Mouse (Mus musculus) left cerebral cortex, adult 18-20 months (tissue): ENCODE data around the gene Mrpl28. TPM values are rescaled to one million over a fixed set of nuclear protein-coding genes. Genes with fewer than 3 reads are reported as not detected.
A peak's percentile ranks its signal among the peaks of the same experiment; 100 is the strongest.
"Not testable (repeated sequence)": the region's sequence is repeated elsewhere in the genome, so short reads cannot be mapped to it uniquely, and the experiment has no call there.

ENCODE experiments used
- DNase-seq, 2 experiments: peaks; one replicate each; pipeline ENCODE4 v3.0.0; 2021 to 2022; ENCODE audit warnings: low spot score in 2 of 2, mixed read lengths in 1 of 2
- long read RNA-seq, 2 experiments: library from polyadenylated mRNA; stranded (forward); transcript quantifications; one replicate each; pipeline ENCODE4 v2.0.0; 2021
- total RNA-seq, 2 experiments: library from RNA; stranded (reverse); gene quantifications; 2 replicates each; pipeline ENCODE4 v1.2.3; 2021

Gene Mrpl28
- total RNA-seq: 10 to 100 TPM; 64.3 to 66.9 TPM
- long read RNA-seq, experiment 1, transcript Mrpl28-201 (5 exons, 1,068 nt): major isoform, 104 of 111 reads
- long read RNA-seq, experiment 1, partial matches to known transcripts: 1 of 111 reads
- long read RNA-seq, experiment 1, other reads (novel, unspliced or antisense): 5 of 111 reads
- long read RNA-seq, experiment 2, transcript Mrpl28-201 (5 exons, 1,068 nt): major isoform, 77 of 87 reads
- long read RNA-seq, experiment 2, partial matches to known transcripts: 4 of 87 reads
- long read RNA-seq, experiment 2, other reads (novel, unspliced or antisense): 6 of 87 reads

DNA sequence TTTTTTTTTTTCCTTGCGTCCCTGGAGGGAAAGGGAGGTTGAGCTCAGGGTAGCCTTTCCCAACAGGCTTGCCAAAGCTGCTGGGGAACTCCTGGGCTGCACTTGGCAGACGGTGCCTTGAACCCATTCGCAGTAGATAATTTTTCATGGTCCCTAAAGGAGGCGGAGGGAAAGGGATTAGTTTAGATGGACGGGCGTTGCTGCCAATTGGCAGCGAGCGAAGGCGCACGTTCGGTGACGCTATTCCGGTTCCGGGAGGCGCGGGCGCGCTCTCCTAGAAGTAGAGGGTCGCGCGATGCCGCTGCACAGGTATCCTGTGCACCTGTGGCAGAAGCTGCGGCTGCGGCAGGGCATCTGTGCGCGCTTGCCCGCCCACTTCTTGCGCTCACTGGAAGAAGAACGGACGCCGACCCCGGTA, at the start of gene Mrpl28:
Gene Mrpl28 (plus strand): TSS at position 234 of the 418 bp plus-strand sequence.
- DNase-seq: peak; percentile 83 to 93

DNA sequence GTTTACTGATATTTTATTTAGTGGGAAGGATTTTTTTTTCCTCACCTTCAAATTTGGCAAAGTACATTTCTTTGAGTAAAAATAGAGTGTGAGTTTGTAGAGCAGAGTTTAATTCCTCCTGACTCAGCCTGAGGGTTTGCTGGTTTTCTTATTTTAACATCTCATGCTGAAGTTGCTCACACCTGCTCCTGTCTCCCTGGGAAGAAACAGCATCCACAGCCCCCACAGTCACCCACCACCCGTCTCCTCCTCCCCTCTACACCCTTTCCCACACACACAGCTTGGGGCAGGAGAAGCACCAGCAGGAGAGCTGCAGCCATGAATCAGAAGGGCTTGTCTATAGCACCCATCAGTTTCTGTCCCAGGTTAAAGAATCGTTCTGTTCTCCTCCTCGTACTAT, 48.1 kb upstream of the Mrpl28 start:
- peak; percentile 67 to 75 for DNase-seq

DNA sequence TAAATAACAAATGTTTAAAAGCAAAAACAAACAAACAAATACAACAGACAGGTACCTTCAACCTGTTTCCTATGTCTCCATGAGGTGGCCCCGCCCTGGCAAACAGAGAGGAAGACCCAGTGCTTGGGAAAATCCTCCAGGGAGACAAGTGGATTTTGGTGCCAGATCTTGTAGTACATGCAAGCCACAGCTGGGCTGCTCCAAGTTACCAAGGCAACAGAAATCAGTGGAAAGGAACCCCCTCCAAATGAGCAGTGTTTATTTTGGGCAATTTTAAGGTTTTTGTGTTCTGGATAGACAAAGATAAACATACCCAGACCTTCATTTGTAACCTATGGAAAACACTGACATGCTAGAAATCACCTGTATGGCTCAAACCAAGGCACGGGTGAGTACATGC, 44.4 kb upstream of the Mrpl28 start:
- DNase-seq: no peak

DNA sequence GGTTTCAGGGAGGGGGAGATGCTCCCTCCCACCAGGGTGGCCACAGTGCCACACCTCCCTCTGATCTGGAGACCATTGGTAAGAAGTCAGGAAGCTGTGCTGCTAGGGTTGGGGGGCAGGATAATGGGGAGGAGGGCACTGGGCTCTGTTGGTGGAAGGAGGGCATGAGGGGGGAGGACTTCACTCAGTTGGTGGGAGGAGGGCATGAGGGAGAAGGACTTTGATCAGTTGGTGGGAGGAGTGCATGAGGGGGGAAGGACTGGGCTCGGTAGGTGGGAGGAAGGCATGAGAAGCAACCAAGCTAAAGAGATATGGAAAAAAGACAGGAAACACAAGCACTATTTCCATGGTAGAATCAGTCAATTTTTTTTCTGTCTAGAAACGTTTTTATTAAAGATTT, 42.4 kb upstream of the Mrpl28 start:
- no peak for DNase-seq

DNA sequence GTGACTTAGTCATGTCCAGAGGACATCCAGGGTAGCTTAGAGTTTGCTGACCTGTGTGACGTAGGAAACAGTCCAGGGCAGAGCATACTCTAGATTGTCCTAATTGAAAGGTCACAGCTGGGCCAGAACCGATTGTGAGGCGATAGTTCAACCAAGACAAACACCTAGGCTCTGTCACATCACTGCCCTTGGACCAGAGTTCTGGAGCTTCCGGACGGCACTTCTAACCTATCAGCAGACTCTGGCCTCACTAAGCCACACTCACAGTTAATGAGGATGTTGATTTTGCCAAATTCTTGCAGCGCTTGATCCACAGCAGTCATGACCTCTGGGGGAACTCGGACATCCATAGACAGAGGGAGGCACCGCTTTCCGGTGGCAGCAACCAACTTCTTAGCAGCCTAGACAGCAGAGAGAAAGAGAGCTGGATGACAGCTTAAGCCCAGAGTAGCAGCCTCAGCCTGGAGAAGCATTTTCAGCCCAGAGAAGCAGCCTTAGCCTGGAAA, 36.2 kb upstream of the Mrpl28 start:
- DNase-seq: no peak

DNA sequence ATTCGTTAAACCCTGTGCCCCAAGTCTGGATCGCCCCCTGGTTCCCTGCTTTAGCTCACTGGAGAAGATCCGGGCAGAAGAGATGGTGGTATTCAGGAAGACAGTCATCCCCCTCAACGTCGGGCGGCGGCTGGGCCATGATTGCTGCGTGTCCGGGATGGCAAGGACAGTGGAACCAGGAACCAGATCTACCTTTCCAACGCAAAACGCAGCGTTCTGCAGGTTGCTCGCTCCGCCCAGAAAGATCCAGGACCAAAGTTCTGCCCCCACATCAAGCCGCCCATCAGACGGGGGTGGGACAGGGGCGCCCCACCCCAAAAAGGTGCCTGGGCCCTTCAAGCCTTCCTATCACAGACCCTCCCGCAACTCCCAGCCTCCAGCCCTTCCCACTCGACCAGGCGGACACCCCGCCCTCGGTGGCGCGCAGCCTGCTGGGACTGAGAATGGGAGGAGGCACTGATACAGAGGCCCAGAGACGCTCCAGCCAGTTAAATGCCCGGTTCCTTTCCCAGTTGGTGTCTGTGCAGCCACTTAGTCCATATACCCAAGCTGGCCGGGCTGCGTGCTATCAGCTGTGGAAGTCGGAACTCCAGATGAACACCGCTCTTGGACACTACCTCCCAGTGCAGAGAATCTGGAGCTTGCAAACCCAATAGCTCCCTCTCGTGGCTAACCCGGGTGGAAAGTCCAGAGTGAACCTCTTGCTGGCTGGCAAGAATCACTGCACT, 33.2 kb upstream of the Mrpl28 start, which contains the start of gene Decr2:
Gene Decr2 (minus strand): TSS at position 433 of the 728 bp plus-strand sequence.
- peak; percentile 88 to 91 for DNase-seq

DNA sequence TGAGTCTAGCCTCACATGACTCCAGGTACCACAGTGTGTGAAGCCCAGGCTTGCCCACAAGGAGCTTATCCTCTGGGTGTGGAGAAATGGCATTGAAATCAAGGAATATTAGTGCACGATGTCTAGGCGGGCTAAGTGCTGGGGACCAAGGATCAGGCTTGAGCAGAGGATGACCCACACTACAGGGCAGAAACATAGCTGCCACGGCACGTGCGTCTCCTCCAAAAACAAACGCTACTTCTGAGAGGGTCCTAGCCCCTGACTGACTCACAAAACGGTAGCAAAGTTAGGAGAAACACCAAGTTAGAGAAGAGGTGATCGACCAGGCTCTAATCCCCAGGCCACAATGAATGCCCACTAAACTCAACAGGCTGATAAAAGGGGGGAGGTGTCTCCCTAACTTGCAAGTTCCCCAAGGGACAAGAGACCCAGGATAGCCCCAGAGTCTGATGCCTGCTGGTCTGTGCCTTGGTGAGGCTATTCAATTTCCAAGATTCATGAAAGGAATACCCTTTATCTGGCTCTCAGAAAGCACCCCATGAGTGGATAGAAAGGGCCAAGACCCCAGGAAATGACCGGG, 28.7 kb upstream of the Mrpl28 start:
- DNase-seq: no peak

DNA sequence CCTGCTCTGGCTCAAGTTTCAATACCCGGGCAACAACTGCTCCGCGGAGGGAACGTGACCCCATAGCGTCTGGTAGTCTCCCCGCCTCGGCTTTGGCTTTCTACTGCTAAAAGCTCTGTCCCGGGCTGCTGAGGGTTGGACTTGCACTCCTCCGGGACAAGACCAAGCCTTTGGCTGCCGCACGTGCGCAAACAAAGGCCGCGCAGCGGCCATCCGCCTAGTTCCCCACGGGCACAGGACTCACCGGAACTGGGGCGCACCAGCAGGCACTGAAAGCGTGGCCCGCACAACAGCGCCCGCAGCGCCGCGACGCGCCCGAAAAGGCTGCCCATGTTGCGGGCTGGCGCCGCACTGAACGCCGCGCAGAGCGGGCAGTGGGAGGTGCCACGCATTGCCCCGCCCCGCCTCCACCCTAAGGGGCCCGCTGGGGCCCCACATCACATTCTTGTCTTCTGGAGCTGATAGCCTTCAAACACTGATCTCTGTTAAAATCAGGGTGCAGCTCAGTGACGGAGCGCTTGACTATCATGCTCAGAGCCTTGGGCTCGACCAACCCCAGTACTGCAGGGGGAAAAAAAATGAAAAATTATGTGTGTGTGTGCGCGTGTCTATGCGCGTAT, 28.1 kb upstream of the Mrpl28 start, which contains the start of gene Nme4:
Gene Nme4 (minus strand): TSS at position 482 of the 620 bp plus-strand sequence.
- peak; percentile 68 to 80 for DNase-seq

DNA sequence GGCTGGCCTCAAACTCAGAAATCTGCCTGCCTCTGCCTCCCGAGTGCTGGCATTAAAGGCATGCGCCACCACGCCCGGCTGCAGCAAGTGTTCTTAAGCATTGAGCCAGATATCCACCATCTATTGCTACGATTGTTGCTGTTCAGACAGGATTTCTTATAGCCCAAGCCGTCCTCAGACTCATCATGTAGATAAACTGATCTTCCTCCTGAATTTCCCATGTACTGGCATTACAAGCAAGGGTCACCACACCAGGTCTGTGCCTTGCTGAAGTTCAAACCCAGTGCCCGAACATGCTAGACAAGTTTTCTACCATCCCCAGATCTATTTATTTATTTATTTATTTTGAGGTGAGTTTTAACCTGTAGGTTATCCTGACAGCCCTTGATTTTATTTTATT, 24.8 kb upstream of the Mrpl28 start:
- no peak for DNase-seq

DNA sequence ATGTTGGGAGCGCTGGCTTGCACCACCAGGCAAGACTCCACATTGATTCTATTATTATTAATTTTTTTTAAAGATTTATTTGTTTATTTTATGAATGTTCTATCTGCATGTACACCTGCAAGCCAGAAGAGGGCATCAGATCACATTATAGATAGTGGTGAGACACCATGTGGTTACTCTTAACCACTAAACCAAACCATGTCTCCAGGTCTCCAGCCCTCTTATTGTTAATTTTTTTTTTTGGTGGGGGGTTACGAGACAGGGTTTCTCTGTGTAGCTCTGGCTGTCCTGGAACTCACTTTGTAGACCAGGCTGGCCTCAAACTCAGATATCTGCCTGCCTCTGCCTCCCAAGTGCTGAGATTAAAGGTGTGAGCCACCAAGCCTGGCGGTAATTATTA, 24.0 kb upstream of the Mrpl28 start:
- DNase-seq: not testable (repeated sequence)

DNA sequence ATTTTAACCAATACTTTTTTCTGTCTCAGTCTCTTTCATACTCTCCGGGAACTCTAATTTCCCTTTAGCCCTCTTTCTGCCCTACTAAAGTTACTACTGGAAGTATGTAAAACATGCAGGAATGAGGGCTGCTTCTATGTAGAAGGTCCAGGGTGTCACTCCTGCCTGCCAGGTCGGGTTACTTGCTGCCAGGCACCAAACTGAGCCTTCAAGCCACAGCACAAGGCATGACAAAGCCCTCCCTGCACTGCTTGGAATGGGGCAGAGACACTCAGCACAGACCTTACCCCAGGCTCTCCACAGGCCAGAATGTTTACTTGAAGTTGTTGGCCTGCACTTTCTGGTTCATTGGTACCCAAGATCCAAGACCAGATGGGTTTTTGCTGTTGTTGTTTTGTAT, 23.1 kb upstream of the Mrpl28 start:
- no peak for DNase-seq

DNA sequence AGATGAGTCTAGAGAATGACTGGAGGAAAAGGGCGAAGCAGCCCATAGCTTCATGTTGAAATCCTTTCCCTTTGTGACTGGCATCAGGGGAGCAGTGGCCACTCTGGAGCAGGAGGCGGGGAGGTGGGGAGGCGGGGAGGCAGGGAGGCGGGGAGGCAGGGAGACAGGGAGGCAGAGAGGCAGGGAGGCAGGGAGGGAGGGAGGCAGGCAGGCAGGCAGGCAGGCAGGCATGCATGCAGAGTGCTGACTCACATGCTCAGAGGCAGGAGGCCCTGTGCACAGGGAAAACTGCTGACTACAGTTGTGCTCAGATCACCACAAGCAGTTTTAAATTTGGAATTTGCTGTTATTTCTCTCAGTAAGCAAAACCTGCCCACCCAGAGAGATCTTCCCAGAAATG, 21.8 kb upstream of the Mrpl28 start:
- peak in 1 of 2 experiments; percentile 49 for DNase-seq

DNA sequence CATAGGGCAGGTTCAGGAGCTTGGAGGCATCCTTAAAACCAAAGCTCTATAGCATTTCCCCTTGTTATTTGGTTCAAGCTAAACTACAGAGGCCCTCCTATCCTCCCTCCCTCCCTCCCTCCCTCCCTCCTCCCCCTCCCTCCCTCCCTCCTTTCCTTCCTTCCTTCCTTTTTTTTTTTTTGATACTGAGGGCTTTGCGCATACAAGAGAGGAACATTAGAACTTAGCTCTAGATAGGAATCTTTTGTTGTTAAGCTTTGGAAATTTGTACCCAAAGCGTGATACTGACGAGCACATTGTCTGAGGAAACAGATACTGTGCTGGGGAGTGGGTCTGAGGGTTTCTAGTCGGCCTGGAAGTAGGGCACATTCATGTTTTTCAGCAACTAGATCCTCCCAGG, 17.7 kb upstream of the Mrpl28 start:
- no peak for DNase-seq

DNA sequence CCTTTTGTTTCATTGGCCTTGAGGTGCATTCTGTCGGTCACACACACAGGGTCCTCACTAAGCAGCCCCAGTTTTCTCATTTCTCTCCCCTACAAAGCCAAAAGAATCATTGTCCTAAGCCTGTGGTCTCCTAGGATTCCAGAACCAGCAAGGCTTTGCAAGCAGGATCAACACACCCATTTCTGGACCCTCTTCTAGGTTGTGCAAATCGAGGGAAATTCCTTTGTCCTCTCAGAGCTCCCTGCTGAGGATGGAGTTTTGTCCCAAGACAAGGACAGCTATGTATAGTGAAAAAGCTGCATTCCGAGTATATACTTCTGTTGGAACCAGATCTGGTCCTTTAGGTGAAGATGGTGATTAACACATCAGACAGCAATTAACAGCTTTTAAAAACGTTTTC, 13.1 kb upstream of the Mrpl28 start:
- DNase-seq: no peak

DNA sequence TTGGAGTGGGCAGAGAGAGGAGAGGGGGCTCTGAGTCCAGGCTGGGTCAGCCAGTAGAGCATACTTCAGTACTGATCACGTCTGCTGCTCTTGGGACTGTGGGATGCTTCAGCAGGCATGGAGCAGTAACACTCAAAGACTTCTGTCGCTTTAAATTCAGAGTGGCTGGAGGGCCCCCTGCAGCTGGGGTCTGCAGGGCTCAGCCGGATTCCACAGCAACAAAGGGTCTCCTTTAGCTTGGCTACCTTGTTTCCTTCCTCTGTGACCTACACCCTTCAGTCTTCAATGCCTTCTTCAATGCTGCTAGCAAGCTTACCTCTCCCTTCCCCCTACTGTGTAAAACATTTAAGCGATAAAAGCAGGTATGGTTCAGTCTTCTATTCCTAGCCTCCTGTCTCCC, 12.3 kb upstream of the Mrpl28 start:
- DNase-seq: no peak

DNA sequence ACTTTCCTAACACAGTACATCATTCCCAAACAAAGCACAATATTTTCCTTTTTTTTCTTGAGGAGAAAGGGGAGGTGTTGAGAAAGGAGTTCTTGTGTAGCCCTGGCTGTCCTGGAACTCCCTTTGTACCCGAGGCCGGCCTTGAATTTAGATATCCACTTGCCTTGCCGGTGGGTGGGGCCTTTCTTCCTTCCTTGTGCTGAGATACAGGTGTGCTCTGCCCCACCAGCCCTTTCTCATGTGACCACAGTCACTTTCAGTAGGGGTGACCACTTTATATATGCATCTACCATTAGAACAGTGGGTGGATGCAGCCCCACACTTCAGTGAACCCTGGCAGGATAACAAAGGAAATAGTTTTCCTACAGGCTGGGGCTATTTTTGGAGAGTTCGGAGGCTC, 11.6 kb upstream of the Mrpl28 start:
- DNase-seq: no peak

DNA sequence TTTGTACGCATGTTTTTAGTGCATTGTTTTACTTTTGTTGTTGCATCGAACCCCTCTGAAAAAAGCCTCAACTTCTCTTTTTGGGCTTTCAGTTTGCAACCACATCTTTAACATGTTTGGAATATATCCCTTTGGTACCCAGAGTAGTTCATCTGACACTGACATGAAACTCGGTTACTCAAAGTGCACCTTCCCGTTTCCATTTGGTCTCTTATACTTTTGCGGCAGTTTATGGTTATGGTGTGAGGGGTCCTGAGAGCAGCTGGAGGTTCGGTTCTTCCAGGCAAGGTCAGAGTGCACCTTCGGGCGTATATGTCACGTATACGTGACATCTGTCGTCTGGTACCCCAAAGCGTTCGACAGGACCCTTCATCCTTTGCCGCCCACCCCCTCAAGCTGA, 10.5 kb upstream of the Mrpl28 start:
- DNase-seq: no peak

DNA sequence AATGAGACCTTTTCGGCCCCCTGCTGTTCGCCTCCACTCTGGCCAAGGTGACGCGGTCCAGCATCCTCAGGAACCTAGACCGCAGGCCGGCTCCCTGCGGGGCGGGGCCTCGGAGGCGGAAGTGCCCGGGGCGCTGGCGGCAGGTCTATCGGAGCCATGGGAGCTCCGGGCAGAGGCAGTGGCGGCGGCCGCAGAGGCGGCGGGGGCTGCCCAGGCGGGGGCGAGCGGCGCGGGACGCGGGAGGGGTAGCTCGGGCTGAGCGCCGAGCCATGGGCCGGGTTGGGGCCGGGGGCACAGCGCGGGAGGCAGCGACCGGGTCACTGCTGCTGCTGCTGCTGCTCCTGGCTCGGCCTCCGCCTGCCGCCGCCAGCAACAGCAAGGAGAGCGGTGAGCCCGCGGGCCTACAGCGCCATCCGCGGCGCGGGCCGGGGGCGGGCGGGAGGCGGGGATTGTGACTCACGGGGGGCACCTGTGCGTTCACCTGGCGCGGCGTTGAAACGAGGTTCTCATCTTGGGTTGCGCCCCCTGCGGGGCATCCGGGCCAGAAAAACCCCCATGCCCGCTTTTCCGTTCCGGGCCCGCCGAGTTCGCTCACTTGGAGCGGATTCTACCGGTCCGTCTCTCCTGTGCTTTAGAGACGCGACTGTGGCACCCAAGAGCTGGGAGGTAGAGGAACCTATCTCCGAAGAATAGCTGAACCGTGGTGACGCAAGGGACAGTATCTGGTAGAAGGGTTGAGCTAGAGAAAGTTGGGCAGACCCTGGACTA, 9.9 kb upstream of the Mrpl28 start, which contains the start of gene Tmem8:
Gene Tmem8 (plus strand): TSS at position 119 of the 768 bp plus-strand sequence.
- peak; percentile 63 to 67 for DNase-seq

DNA sequence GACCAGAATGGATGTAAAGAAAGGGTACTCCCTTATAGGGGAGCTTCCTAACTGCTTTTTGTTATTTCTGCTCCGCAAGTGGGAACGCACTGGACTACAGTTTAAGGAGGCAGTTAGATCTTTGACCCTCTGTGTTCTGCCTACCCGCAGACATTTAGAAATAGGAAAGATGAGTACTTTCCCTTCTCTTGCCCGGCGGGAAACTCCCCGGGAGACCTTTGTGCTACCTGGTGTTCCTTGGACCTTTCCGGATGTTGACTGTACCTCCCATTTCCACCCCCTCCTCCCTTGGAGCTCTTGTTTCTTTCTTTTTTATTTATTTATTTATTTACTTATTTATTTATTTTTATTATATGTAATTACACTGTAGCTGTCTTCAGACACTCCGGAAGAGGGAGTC, 9.2 kb upstream of the Mrpl28 start:
- no peak for DNase-seq

DNA sequence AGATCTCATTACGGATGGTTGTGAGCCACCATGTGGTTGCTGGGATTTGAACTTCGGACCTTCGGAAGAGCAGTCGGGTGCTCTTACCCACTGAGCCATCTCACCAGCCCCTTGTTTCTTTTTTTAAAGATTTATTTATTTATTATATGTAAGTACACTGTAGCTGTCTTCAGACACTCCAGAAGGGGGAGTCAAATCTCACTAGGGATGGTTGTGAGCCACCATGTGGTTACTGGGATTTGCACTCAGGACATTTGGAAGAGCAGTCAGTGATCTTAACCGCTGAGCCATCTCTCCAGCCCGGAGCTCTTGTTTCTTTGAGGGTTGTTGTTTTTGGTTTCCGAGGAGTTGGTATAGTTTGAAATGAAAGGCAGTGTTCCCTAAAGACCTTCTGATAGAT, 8.8 kb upstream of the Mrpl28 start:
- not testable (repeated sequence) for DNase-seq
